Mouse (Mus musculus): ENCODE measurements around the gene Prkce. TPM values are rescaled to one million over a fixed set of nuclear protein-coding genes. Genes with fewer than 3 reads are reported as not detected.

Gene Prkce
- polyA plus RNA-seq, 1 experiment from 2014 or later: 7.4 TPM

GRCm38 (mm10) chr17:86253884-86254283 lies 86.3 kb downstream of the Prkce start:
- Histone ChIP-seq H3K4me3 (ENCODE audit: low read depth, low read length) (no peak overlapping the region), H3K36me3 (ENCODE audit: control insufficient read depth, insufficient read depth, low read length) (no peaks in the 10 kb centered on the region), H3K27ac (ENCODE audit: low read depth, low read length) (no peak overlapping the region), H3K9ac (ENCODE audit: low read depth, low read length) (no peak overlapping the region), H3K9me3 (ENCODE audit: control insufficient read depth, low read length) (no peaks in the 10 kb centered on the region), H3K4me2 (replicated peaks; ENCODE audit: low read depth, low read length) (no peak overlapping the region), H3K27me3 (ENCODE audit: control insufficient read depth, insufficient read depth, low read length) (no peaks in the 10 kb centered on the region), H3K4me1 (replicated peaks; ENCODE audit: control insufficient read depth, insufficient read depth, low read length) (no peaks in the 10 kb centered on the region)
- DNase-seq (ENCODE audit: low spot score): no peak
- ATAC-seq (ENCODE audit: low FRiP score): no peak
- 88% methylated on average over 9 of the region's 9 CpGs for WGBS

- 95% methylated on average over 8 of the region's 8 CpGs for whole genome bisulfite sequencing
- Histone ChIP-seq H3K9ac (ENCODE audit: low read depth, low read length) (no peak overlapping the region), H3K27me3 (ENCODE audit: control insufficient read depth, insufficient read depth, low read length) (no peaks in the 10 kb centered on the region), H3K9me3 (ENCODE audit: control insufficient read depth, low read length) (no peaks in the 10 kb centered on the region), H3K36me3 (ENCODE audit: control insufficient read depth, insufficient read depth, low read length) (no peaks in the 10 kb centered on the region), H3K4me3 (ENCODE audit: low read depth, low read length) (no peak overlapping the region), H3K4me1 (replicated peaks; ENCODE audit: control insufficient read depth, insufficient read depth, low read length) (no peaks in the 10 kb centered on the region), H3K27ac (ENCODE audit: low read depth, low read length) (no peak overlapping the region), H3K4me2 (replicated peaks; ENCODE audit: low read depth, low read length) (no peak overlapping the region)
- ATAC-seq (ENCODE audit: low FRiP score): no peak
- DNase-seq (ENCODE audit: low spot score): no peak
Observed at GRCm38 (mm10) chr17:86254285-86254684, 86.7 kb downstream of the Prkce start.

DNA sequence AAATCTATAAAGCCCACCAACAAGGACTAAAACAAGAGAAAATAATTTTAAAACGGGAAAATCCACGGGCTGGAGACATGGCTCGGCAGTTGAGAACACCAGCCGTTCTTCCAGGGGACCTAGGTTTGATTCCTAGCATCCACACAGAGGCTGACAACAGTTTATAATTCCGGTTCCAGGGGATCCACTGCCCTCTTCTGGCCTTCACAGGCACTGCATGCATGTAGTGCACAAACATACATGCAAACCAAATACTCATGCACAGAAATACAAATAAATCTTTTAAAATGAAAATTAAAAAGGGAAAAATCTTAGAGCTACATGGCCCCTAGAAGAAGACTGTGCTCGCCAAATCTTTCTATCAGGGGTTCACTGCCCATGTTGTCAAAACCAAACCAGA lies 87.4 kb downstream of the Prkce start:
- Histone ChIP-seq H3K27me3 (ENCODE audit: control insufficient read depth, insufficient read depth, low read length) (no peaks in the 10 kb centered on the region), H3K4me1 (replicated peaks; ENCODE audit: control insufficient read depth, insufficient read depth, low read length) (no peaks in the 10 kb centered on the region), H3K9ac (ENCODE audit: low read depth, low read length) (no peak overlapping the region), H3K4me2 (replicated peaks; ENCODE audit: low read depth, low read length) (no peak overlapping the region), H3K9me3 (ENCODE audit: control insufficient read depth, low read length) (no peaks in the 10 kb centered on the region), H3K36me3 (ENCODE audit: control insufficient read depth, insufficient read depth, low read length) (no peaks in the 10 kb centered on the region), H3K27ac (ENCODE audit: low read depth, low read length) (no peak overlapping the region), H3K4me3 (ENCODE audit: low read depth, low read length) (no peak overlapping the region)
- DNase-seq (ENCODE audit: low spot score) (no peak), ATAC-seq (ENCODE audit: low FRiP score) (no peak)
- WGBS: 96% methylated on average over 6 of the region's 6 CpGs

DNA sequence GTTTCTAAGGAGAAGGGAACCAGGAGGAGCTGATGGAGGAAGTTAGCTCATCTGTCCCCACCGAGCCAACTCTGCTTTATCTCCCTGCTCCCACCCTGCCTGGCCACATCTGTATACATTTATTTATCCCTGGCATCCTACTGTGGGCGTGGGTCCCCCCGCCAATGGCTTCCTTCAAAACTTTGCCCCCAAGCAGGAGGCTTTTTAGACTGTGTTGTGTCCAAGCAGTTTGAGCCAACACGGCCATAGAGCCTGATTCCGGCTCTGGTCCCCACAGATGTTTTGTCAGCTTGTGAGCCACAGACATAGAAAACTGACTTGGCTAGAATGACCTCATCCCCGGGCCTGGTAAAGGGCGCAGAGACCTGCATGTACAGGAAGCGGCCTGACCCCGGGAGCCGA lies 89.1 kb downstream of the Prkce start:
- Histone ChIP-seq H3K27me3 (ENCODE audit: control insufficient read depth, insufficient read depth, low read length) (no peaks in the 10 kb centered on the region), H3K9me3 (ENCODE audit: control insufficient read depth, low read length) (no peaks in the 10 kb centered on the region), H3K4me1 (replicated peaks; ENCODE audit: control insufficient read depth, insufficient read depth, low read length) (no peaks in the 10 kb centered on the region), H3K4me2 (replicated peaks; ENCODE audit: low read depth, low read length) (no peak overlapping the region), H3K27ac (ENCODE audit: low read depth, low read length) (no peak overlapping the region), H3K36me3 (ENCODE audit: control insufficient read depth, insufficient read depth, low read length) (no peaks in the 10 kb centered on the region), H3K9ac (ENCODE audit: low read depth, low read length) (no peak overlapping the region), H3K4me3 (ENCODE audit: low read depth, low read length) (no peak overlapping the region)
- ATAC-seq (ENCODE audit: low FRiP score): no peak
- WGBS: 73% methylated on average over 10 of the region's 10 CpGs
- DNase-seq (ENCODE audit: low spot score): no peak

DNA sequence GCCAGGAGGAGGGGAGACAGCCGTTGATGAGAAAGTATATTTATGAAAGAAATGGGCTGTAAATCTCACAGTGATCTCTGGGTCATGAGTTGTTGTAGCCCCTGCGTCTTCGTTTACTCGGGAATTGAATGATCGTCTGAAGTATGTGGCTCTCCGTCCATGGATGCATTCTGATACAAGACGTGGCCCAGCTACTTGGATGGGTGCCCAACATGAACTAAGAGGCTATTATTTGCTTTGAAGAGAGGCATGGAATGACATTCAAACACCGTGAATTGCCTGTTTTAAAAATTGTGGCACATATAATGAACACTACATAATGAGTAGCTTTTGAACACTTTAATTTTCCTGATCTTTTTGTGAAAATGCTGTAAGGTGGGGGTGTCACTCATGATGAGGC lies 93.5 kb downstream of the Prkce start:
- Histone ChIP-seq H3K4me1 (replicated peaks; ENCODE audit: control insufficient read depth, insufficient read depth, low read length) (no peaks in the 10 kb centered on the region), H3K27me3 (ENCODE audit: control insufficient read depth, insufficient read depth, low read length) (no peaks in the 10 kb centered on the region), H3K9ac (ENCODE audit: low read depth, low read length) (no peak overlapping the region), H3K27ac (ENCODE audit: low read depth, low read length) (no peak overlapping the region), H3K36me3 (ENCODE audit: control insufficient read depth, insufficient read depth, low read length) (no peaks in the 10 kb centered on the region), H3K9me3 (ENCODE audit: control insufficient read depth, low read length) (no peaks in the 10 kb centered on the region), H3K4me2 (replicated peaks; ENCODE audit: low read depth, low read length) (no peak overlapping the region), H3K4me3 (ENCODE audit: low read depth, low read length) (no peak overlapping the region)
- no peak for ATAC-seq (ENCODE audit: low FRiP score)
- 90% methylated on average over 8 of the region's 8 CpGs for WGBS
- no peak for DNase-seq (ENCODE audit: low spot score)

DNA sequence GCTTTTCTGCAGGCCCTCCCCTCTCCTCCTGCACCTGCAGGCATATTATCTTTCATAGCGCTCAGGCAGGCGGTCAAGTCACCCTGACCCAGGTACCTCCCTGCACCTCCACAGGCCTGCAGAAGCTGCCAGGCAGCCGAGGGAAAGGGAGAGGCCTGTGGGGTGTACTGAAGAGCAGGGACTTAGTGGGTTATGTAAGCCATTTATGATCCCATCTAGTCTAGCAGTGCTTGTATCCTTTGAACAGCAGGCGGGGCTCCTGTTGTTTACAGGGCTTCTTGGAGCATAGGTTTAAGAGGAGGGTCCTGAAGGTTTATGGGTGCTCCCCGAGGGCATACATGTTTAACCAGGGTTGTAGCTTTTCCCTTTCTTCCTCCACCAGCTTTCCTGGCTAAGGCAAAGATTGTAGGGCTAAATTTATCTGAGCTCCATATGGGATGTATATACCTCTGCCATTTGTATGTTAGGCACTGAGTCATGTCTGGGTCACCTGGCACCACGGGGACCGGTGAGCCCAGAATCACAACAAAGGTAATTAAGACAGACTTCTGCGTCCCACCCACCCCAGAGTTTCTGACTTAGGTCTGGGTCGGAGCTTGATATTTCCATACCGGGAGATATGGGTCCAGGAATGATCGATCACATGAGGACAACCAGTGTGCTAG lies 96.5 kb downstream of the Prkce start:
- Histone ChIP-seq H3K9me3 (ENCODE audit: control insufficient read depth, low read length) (no peaks in the 10 kb centered on the region), H3K4me3 (ENCODE audit: low read depth, low read length) (no peak overlapping the region), H3K36me3 (ENCODE audit: control insufficient read depth, insufficient read depth, low read length) (no peaks in the 10 kb centered on the region), H3K9ac (ENCODE audit: low read depth, low read length) (no peak overlapping the region), H3K4me1 (replicated peaks; ENCODE audit: control insufficient read depth, insufficient read depth, low read length) (no peaks in the 10 kb centered on the region), H3K27me3 (ENCODE audit: control insufficient read depth, insufficient read depth, low read length) (no peaks in the 10 kb centered on the region), H3K27ac (ENCODE audit: low read depth, low read length) (no peak overlapping the region), H3K4me2 (replicated peaks; ENCODE audit: low read depth, low read length) (no peak overlapping the region)
- ATAC-seq (ENCODE audit: low FRiP score): no peak
- DNase-seq (ENCODE audit: low spot score): no peak
- WGBS: 95% methylated on average over 11 of the region's 11 CpGs

DNA sequence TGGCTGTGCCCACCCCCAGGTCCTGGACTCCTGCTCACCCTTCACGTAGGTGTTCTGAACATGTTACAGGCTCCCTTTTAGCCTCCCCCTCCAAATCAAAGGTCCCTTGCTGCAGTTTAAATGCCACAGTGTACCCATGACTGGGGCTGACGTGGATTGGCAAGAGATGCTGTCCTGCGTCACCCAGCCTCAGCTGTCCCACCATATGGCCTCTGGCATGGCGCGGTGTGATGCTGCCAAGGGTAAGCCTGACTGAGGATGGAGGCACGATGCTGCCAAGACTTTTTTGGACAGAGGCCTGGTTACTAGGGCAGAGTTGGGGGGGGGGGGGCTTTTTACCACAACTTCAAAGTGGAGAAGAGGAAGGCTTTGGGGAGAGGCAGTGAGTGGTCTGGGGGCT lies 98.5 kb downstream of the Prkce start:
- DNase-seq (ENCODE audit: low spot score) (no peak), ATAC-seq (ENCODE audit: low FRiP score) (no peak)
- no peak overlapping the region for H3K4me2 ChIP-seq (replicated peaks; ENCODE audit: low read depth, low read length)
- H3K9me3 ChIP-seq (ENCODE audit: control insufficient read depth, low read length): no peaks in the 10 kb centered on the region
- H3K9ac ChIP-seq (ENCODE audit: low read depth, low read length): no peak overlapping the region
- H3K27me3 ChIP-seq (ENCODE audit: control insufficient read depth, insufficient read depth, low read length): no peaks in the 10 kb centered on the region
- H3K4me3 ChIP-seq (ENCODE audit: low read depth, low read length): no peak overlapping the region
- no peaks in the 10 kb centered on the region for H3K36me3 ChIP-seq (ENCODE audit: control insufficient read depth, insufficient read depth, low read length)
- WGBS: 91% methylated on average over 6 of the region's 6 CpGs
- no peak overlapping the region for H3K27ac ChIP-seq (ENCODE audit: low read depth, low read length)
- no peaks in the 10 kb centered on the region for H3K4me1 ChIP-seq (replicated peaks; ENCODE audit: control insufficient read depth, insufficient read depth, low read length)

- Histone ChIP-seq H3K27ac (ENCODE audit: low read depth, low read length) (no peak overlapping the region), H3K4me2 (replicated peaks; ENCODE audit: low read depth, low read length) (no peak overlapping the region), H3K4me1 (replicated peaks; ENCODE audit: control insufficient read depth, insufficient read depth, low read length) (no peaks in the 10 kb centered on the region), H3K9ac (ENCODE audit: low read depth, low read length) (no peak overlapping the region), H3K36me3 (ENCODE audit: control insufficient read depth, insufficient read depth, low read length) (no peaks in the 10 kb centered on the region), H3K27me3 (ENCODE audit: control insufficient read depth, insufficient read depth, low read length) (no peaks in the 10 kb centered on the region), H3K9me3 (ENCODE audit: control insufficient read depth, low read length) (no peaks in the 10 kb centered on the region), H3K4me3 (ENCODE audit: low read depth, low read length) (no peak overlapping the region)
- no peak for ATAC-seq (ENCODE audit: low FRiP score)
- WGBS: 70% methylated on average over 6 of the region's 6 CpGs
- no peak for DNase-seq (ENCODE audit: low spot score)
Observed at GRCm38 (mm10) chr17:86267126-86267760, 99.7 kb downstream of the Prkce start.

GRCm38 (mm10) chr17:86269639-86270038 lies 102.1 kb downstream of the Prkce start:
- 88% methylated on average over 8 of the region's 8 CpGs for WGBS
- DNase-seq (ENCODE audit: low spot score) (no peak), ATAC-seq (ENCODE audit: low FRiP score) (no peak)
- Histone ChIP-seq H3K4me3 (ENCODE audit: low read depth, low read length) (no peak overlapping the region), H3K27me3 (ENCODE audit: control insufficient read depth, insufficient read depth, low read length) (no peaks in the 10 kb centered on the region), H3K36me3 (ENCODE audit: control insufficient read depth, insufficient read depth, low read length) (no peaks in the 10 kb centered on the region), H3K9me3 (ENCODE audit: control insufficient read depth, low read length) (no peaks in the 10 kb centered on the region), H3K27ac (ENCODE audit: low read depth, low read length) (no peak overlapping the region), H3K4me2 (replicated peaks; ENCODE audit: low read depth, low read length) (no peak overlapping the region), H3K4me1 (replicated peaks; ENCODE audit: control insufficient read depth, insufficient read depth, low read length) (no peaks in the 10 kb centered on the region), H3K9ac (ENCODE audit: low read depth, low read length) (no peak overlapping the region)

Data from hindbrain, embryonic 11.5 days (tissue).